Mouse (Mus musculus) intestine, embryonic 14.5 days (tissue): ENCODE measurements around the gene Plscr4. TPM values are rescaled to one million over a fixed set of nuclear protein-coding genes. Genes with fewer than 3 reads are reported as not detected.

Experiments used
- ATAC-seq: fragments of 200-750 bp; cut with Nextera tagmentation; replicated peaks from 2 replicates; pipeline ENCODE4 v1.8.0; 2017; ENCODE audit warnings: low read depth, moderate number of reproducible peaks, moderate TSS enrichment, moderate library complexity; ENCODE audit not compliant: low FRiP score, low TSS enrichment
- DNase-seq: peaks from one replicate; pipeline ENCODE4 v3.0.0-alpha.2; 2018; ENCODE audit warnings: low spot score
- H3K27ac ChIP-seq: fragments of 300-500 bp; sonication (generic); 2 replicates; pipeline ENCODE4 v1.5.1; 2014; ENCODE audit warnings: low read depth, mild to moderate bottlenecking, control low read depth
- H3K27me3 ChIP-seq: fragments of 300-500 bp; sonication (generic); replicated peaks from 2 replicates; pipeline ENCODE4 v1.6.1; 2014; ENCODE audit warnings: low read length, control low read depth; ENCODE audit not compliant: control insufficient read depth, insufficient read depth
- H3K36me3 ChIP-seq: fragments of 300-500 bp; sonication (generic); 2 replicates; pipeline ENCODE4 v1.6.1; 2014; ENCODE audit warnings: low read length, control low read depth; ENCODE audit not compliant: control insufficient read depth, insufficient read depth
- H3K4me1 ChIP-seq: fragments of 300-500 bp; sonication (generic); replicated peaks from 2 replicates; pipeline ENCODE4 v1.6.1; 2014; ENCODE audit warnings: low read length, control low read depth, mixed read lengths; ENCODE audit not compliant: control insufficient read depth, insufficient read depth
- H3K4me2 ChIP-seq: fragments of 300-500 bp; sonication (generic); 2 replicates; pipeline ENCODE4 v1.6.1; 2014; ENCODE audit warnings: low read length
- H3K4me3 ChIP-seq: fragments of 300-500 bp; sonication (generic); 2 replicates; pipeline ENCODE4 v1.5.1; 2014; ENCODE audit warnings: low read depth, low read length, control low read depth, mixed read lengths
- H3K9ac ChIP-seq: fragments of 300-500 bp; sonication (generic); 2 replicates; pipeline ENCODE4 v1.6.1; 2014; ENCODE audit warnings: mild to moderate bottlenecking, low read length
- H3K9me3 ChIP-seq: fragments of 300-500 bp; sonication (generic); 2 replicates; pipeline ENCODE4 v1.6.1; 2016; ENCODE audit warnings: low read length, control low read depth; ENCODE audit not compliant: control insufficient read depth
- WGBS: fragments of 180-500 bp; shearing (Covaris S2); extraction: QIAGEN DNeasy Blood & Tissue Kit; methylation state at CpG from one replicate; pipeline ENCODE4 v1.1.7; 2014; 5-methylcytosine and 5-hydroxymethylcytosine counted together
- polyA plus RNA-seq: library from polyadenylated mRNA; unstranded; fragments of >200 nt; fragmentation: Nextera tagmentation; extraction: Ambion mirVana; gene quantifications from 2 replicates; pipeline ENCODE4 v1.2.1, GENCODE M21; 2014

Gene Plscr4
- polyA plus RNA-seq, 1 experiment from 2014 or later, result 5.4 TPM

- H3K27me3 ChIP-seq, result no peaks in the 10 kb centered on the region
- no peak overlapping the region for H3K27ac ChIP-seq
- no peak overlapping the region for H3K4me3 ChIP-seq
- no peaks in the 10 kb centered on the region for H3K36me3 ChIP-seq
- 86% methylated on average over 3 of the region's 3 CpGs for WGBS
- no peaks in the 10 kb centered on the region for H3K4me1 ChIP-seq
- ATAC-seq, result no peak
- no peak overlapping the region for H3K9ac ChIP-seq
- no peaks in the 10 kb centered on the region for H3K9me3 ChIP-seq
- DNase-seq, result no peak
- H3K4me2 ChIP-seq, result no peak overlapping the region
These were observed 72.9 kb downstream of the Plscr4 start for GRCm38 (mm10) chr9:92530055-92530454.

GRCm38 (mm10) chr9:92537735-92538134 is 80.6 kb downstream of the Plscr4 start:
- DNase-seq (no peak), ATAC-seq (no peak)
- Histone ChIP-seq H3K4me3 (no peak overlapping the region), H3K9ac (no peak overlapping the region), H3K27me3 (no peaks in the 10 kb centered on the region), H3K4me2 (no peak overlapping the region), H3K9me3 (no peaks in the 10 kb centered on the region), H3K27ac (no peak overlapping the region), H3K36me3 (no peaks in the 10 kb centered on the region), H3K4me1 (peaks cover 3% of the 10 kb centered on the region)
- 68% methylated on average over 6 of the region's 6 CpGs for WGBS

GRCm38 (mm10) chr9:92538216-92538615 is 81.0 kb downstream of the Plscr4 start:
- WGBS, result 62% methylated on average over 6 of the region's 6 CpGs
- no peaks in the 10 kb centered on the region for H3K36me3 ChIP-seq
- H3K27ac ChIP-seq, result peak overlapping the region; percentile 43; the same call in 1 of the 2 replicates
- no peaks in the 10 kb centered on the region for H3K9me3 ChIP-seq
- H3K27me3 ChIP-seq, result no peaks in the 10 kb centered on the region
- H3K9ac ChIP-seq, result no peak overlapping the region
- H3K4me2 ChIP-seq, result no peak overlapping the region
- ATAC-seq (no peak), DNase-seq (no peak)
- H3K4me3 ChIP-seq, result no peak overlapping the region
- H3K4me1 ChIP-seq, result peaks cover 3% of the 10 kb centered on the region

Other genes starting within 250 kb of the Plscr4 start
- gene Plscr1, start 207.6 kb upstream of the Plscr4 start, polyA plus RNA-seq, result 68.3 and 68.8 TPM in 2 replicates
- 0.87 and 1.6 TPM in 2 replicates for gene Plscr2, start 181.8 kb upstream of the Plscr4 start, polyA plus RNA-seq
- gene 1700057G04Rik, start 148.0 kb upstream of the Plscr4 start, polyA plus RNA-seq, result not detected in 2 replicates
- 49.1 and 53.7 TPM in 2 replicates for gene Plod2, start 84.8 kb downstream of the Plscr4 start, polyA plus RNA-seq